ENCODE assay signal across 11 mouse cellular contexts in genomic region chr10:126972988-126973387, GRCm38 (mm10). TPM values are rescaled to one million over a fixed set of nuclear protein-coding genes. Genes with fewer than 3 reads are reported as not detected.
DNase-seq lines count a peak whose midpoint lies in the region; ATAC-seq and TF ChIP-seq lines count a peak whose summit lies in the region.
"Had no signal": no experiment of that assay in that cellular context is flagged by ENCODE, and none has a peak within 500 bp of the region (broad histone marks: within the 10 kb centered on the region; RNA-seq: fewer than 3 reads in every experiment).

No protein-coding gene starts in this region.

- H3K4me3 ChIP-seq in heart, embryonic 15.5 days = no peak overlapping the region
- H3K4me3 ChIP-seq in E14TG2a.4 (replicated peaks; ENCODE audit: low read length) = peak overlapping the region; percentile 64
- no peak overlapping the region for H3K4me3 ChIP-seq in limb, embryonic 11.5 days (ENCODE audit: low read depth, low read length)

- ATAC-seq in heart, embryonic 15.5 days (replicated peaks; ENCODE audit: insufficient number of reproducible peaks, insufficient read depth, low FRiP score, low read depth) = no peak
- no peak for ATAC-seq in limb, embryonic 11.5 days (ENCODE audit: insufficient number of reproducible peaks, low FRiP score, low TSS enrichment, low read depth)

- H3K4me1 ChIP-seq in heart, embryonic 15.5 days (replicated peaks) = peaks cover 43% of the 10 kb centered on the region
- H3K4me1 ChIP-seq in E14TG2a.4 (replicated peaks; ENCODE audit: low read depth, low read length) = peaks cover 82% of the 10 kb centered on the region
- peaks cover 26% of the 10 kb centered on the region for H3K4me1 ChIP-seq in limb, embryonic 11.5 days (ENCODE audit: control insufficient read depth, insufficient read depth, low read length)

- no peaks in the 10 kb centered on the region for H3K36me3 ChIP-seq in heart, embryonic 15.5 days
- no peaks in the 10 kb centered on the region for H3K36me3 ChIP-seq in E14TG2a.4 (ENCODE audit: insufficient read depth, low read length)
- H3K36me3 ChIP-seq in limb, embryonic 11.5 days (ENCODE audit: control insufficient read depth, insufficient read depth, low read length) = no peaks in the 10 kb centered on the region

- whole genome bisulfite sequencing in heart, embryonic 15.5 days = 29% methylated on average over 7 of the region's 7 CpGs
- 23% methylated on average over 7 of the region's 7 CpGs for WGBS in limb, embryonic 11.5 days

- H3K9me3 ChIP-seq in heart, embryonic 15.5 days (replicated peaks) = no peaks in the 10 kb centered on the region
- no peaks in the 10 kb centered on the region for H3K9me3 ChIP-seq in E14TG2a.4 (ENCODE audit: low read length)
- H3K9me3 ChIP-seq in limb, embryonic 11.5 days (ENCODE audit: control insufficient read depth, low read length) = no peaks in the 10 kb centered on the region

- no peaks in the 10 kb centered on the region for H3K27me3 ChIP-seq in heart, embryonic 15.5 days
- peaks cover 6% of the 10 kb centered on the region for H3K27me3 ChIP-seq in E14TG2a.4 (ENCODE audit: insufficient read depth, low read length)
- no peaks in the 10 kb centered on the region for H3K27me3 ChIP-seq in limb, embryonic 11.5 days (ENCODE audit: control insufficient read depth, insufficient read depth, low read length)

- H3K9ac ChIP-seq in heart, embryonic 15.5 days = peak overlapping the region; percentile 43; the same call in 1 of the 2 replicates
- H3K9ac ChIP-seq in limb, embryonic 11.5 days (ENCODE audit: low read length) = 0 out of 2 replicates have a peak overlapping the region, but pooled peaks have one; percentile 2

- TF ChIP-seq CTCF in E14TG2a.4 (conservative IDR thresholded peaks at IDR 0.05; ENCODE audit: low read length) = no peak

- no peak for DNase-seq in heart, adult 18-20 months
- DNase-seq in R1 (ENCODE audit: low read depth, low spot score) = peak; percentile 63
- DNase-seq in limb, embryonic 11.5 days (ENCODE audit: low spot score) = no peak
- DNase-seq in adrenal gland, postnatal 14 days = no peak
- DNase-seq in embryo, embryonic 10 days (ENCODE audit: low spot score) = no peak
- DNase-seq: cerebellum, postnatal 25 days; gastrocnemius, postnatal 10 days; thymus, adult 2 months had no signal

- H3K27ac ChIP-seq in heart, embryonic 15.5 days = peak overlapping the region; percentile 86
- H3K27ac ChIP-seq in limb, embryonic 11.5 days (replicated peaks; ENCODE audit: low read depth, low read length) = no peak overlapping the region
- H3K27ac ChIP-seq: macrophage had no signal

- H3K4me2 ChIP-seq in heart, embryonic 15.5 days = no peak overlapping the region
- H3K4me2 ChIP-seq in limb, embryonic 11.5 days (ENCODE audit: low read depth, severe bottlenecking) = no peak overlapping the region

RNA-seq across cellular contexts. Expression of gene Ctdsp2, which starts 5.5 kb away (rescaled TPM):
- polyA plus RNA-seq in heart, embryonic 15.5 days (2015; fragmentation: Nextera tagmentation; extraction: Ambion mirVana) = 35.0 and 47.8 TPM in 2 replicates
- 10 to 100 TPM; 83.8 to 94.3 TPM for total RNA-seq in heart, adult 18-20 months (2021)
- 77.3 and 84.9 TPM in 2 replicates for polyA plus RNA-seq in limb, embryonic 11.5 days (2014; fragmentation: Nextera tagmentation; extraction: Ambion mirVana)
- 115 and 144 TPM in 2 replicates for total RNA-seq in adrenal gland, postnatal 14 days (2021)

RNA-seq across cellular contexts. Expression of gene Avil, which starts 27.5 kb away (rescaled TPM):
- 0.23 and 0.55 TPM in 2 replicates for polyA plus RNA-seq in heart, embryonic 15.5 days (2015; fragmentation: Nextera tagmentation; extraction: Ambion mirVana)
- under 1 TPM; 0.37 to 0.64 TPM for total RNA-seq in heart, adult 18-20 months (2021)
- 0.07 and 0.16 TPM in 2 replicates for polyA plus RNA-seq in limb, embryonic 11.5 days (2014; fragmentation: Nextera tagmentation; extraction: Ambion mirVana)
- total RNA-seq in adrenal gland, postnatal 14 days (2021) = 0.74 and 2.5 TPM in 2 replicates
- polyA plus RNA-seq: macrophage had no signal

RNA-seq across cellular contexts. Expression of gene Tsfm, which starts 57.7 kb away (rescaled TPM):
- polyA plus RNA-seq in heart, embryonic 15.5 days (2015; fragmentation: Nextera tagmentation; extraction: Ambion mirVana) = 81.9 and 86.0 TPM in 2 replicates
- 10 to 100 TPM; 57.3 to 71.6 TPM for total RNA-seq in heart, adult 18-20 months (2021)
- 87.4 and 91.8 TPM in 2 replicates for polyA plus RNA-seq in limb, embryonic 11.5 days (2014; fragmentation: Nextera tagmentation; extraction: Ambion mirVana)
- 57.6 and 58.7 TPM in 2 replicates for total RNA-seq in adrenal gland, postnatal 14 days (2021)
